Mouse (Mus musculus): ENCODE measurements at regions not wholly inside any gene's neighbourhood (a gene's known extent, or its start where the extent isn't known, plus 50 kb on each side); places are given as distances from the start of the nearest gene placed in this dataset.

DNA sequence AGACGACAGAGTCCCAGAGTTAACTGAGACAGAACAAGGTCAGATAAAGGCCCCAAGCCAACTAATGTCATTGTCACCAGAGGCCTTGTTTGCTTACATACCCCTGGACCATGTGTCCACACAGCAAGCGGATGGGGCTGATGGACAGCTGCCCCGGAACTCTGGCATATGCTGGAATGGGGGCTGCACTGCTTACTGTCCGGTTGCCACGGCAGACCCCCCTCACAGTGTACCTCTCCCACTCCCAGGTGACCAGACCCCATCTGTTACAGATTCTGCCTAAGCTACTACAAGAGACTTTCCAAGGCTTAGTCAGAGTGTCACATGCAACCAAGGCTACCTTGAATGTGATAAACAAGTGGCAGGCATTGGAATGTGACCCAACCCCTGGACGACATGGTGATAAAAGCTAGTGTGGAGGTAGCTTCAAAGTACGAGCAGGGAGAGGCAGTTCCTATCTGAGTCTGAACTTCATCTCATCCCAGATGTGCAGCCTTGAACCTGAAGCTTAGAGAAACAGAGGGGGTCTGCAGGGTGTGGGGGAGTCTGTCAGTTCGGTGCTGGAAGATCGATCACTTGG lies 117.0 kb upstream of the Zmiz1 start:
- 36% methylated on average over 9 of the region's 9 CpGs for WGBS

GRCm38 (mm10) chr14:25342865-25343565 lies 116.0 kb upstream of the Zmiz1 start:
- Histone ChIP-seq H3K27me3 (ENCODE audit: control insufficient read depth, insufficient read depth, low read length) (no peaks in the 10 kb centered on the region), H3K4me3 (ENCODE audit: control insufficient read depth in 1 of 2, insufficient read depth in 1 of 2, low read depth in 1 of 2, low read length in 2 of 2) (no peak overlapping the region), H3K9me3 (ENCODE audit: control insufficient read depth, low read length) (no peaks in the 10 kb centered on the region), H3K27ac (replicated peaks in 1 of 2; ENCODE audit: control insufficient read depth in 1 of 2, insufficient read depth in 1 of 2, low read depth in 2 of 2, low read length in 2 of 2) (peak overlapping the region; percentile 4 to 28; a peak in 2 of 4 replicates), H3K9ac (ENCODE audit: low read length) (no peak overlapping the region), H3K4me2 (ENCODE audit: low read length) (no peak overlapping the region), H3K36me3 (ENCODE audit: control insufficient read depth, insufficient read depth, low read length) (no peaks in the 10 kb centered on the region), H3K4me1 (ENCODE audit: control insufficient read depth in 2 of 2, insufficient read depth in 2 of 2, low read length in 2 of 2) (peaks cover 35 to 41% of the 10 kb centered on the region in 2 experiments)
- 53% methylated on average over 4 of the region's 4 CpGs for WGBS
- no peak for ATAC-seq (ENCODE audit: insufficient number of reproducible peaks, insufficient read depth, low FRiP score, low read depth)

More for the DNA sequence above, 117.0 kb upstream of the Zmiz1 start:
- Histone ChIP-seq H3K4me3 (ENCODE audit: control insufficient read depth in 1 of 2, insufficient read depth in 1 of 2, low read depth in 1 of 2, low read length in 2 of 2) (no peak overlapping the region), H3K27me3 (ENCODE audit: control insufficient read depth, insufficient read depth, low read length) (no peaks in the 10 kb centered on the region), H3K4me1 (ENCODE audit: control insufficient read depth in 2 of 2, insufficient read depth in 2 of 2, low read length in 2 of 2) (peaks cover 33 to 41% of the 10 kb centered on the region in 2 experiments), H3K9ac (ENCODE audit: low read length) (no peak overlapping the region; the same call in 1 of the 2 replicates), H3K4me2 (ENCODE audit: low read length) (no peak overlapping the region), H3K36me3 (ENCODE audit: control insufficient read depth, insufficient read depth, low read length) (no peaks in the 10 kb centered on the region), H3K9me3 (ENCODE audit: control insufficient read depth, low read length) (no peaks in the 10 kb centered on the region), H3K27ac (replicated peaks in 1 of 2; ENCODE audit: control insufficient read depth in 1 of 2, insufficient read depth in 1 of 2, low read depth in 2 of 2, low read length in 2 of 2) (0 out of 4 replicates have a peak overlapping the region, but pooled peaks of 1 of the 2 experiments have one; percentile 28)
- no peak for ATAC-seq (ENCODE audit: insufficient number of reproducible peaks, insufficient read depth, low FRiP score, low read depth)

DNA sequence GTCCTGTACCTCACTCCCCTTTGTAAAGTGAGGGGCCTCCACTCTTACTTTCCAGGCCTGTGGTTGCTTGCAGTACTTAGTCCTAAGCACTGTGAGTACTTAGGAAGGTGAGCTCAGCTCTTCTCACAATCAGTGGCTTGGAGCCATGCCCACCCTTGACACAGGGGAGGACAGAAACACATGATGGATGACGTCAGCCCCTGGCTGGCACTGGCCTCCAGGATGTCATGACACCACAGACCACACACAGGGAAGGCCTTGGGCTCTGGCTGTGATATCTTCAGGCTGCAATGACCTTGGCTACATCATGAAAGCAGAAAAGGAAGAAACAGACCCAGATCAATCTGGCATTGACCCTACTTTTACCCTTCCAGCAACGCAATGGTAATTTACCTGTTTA lies 113.0 kb upstream of the Zmiz1 start:
- Histone ChIP-seq H3K4me2 (ENCODE audit: low read length) (no peak overlapping the region), H3K36me3 (ENCODE audit: control insufficient read depth, insufficient read depth, low read length) (no peaks in the 10 kb centered on the region), H3K9ac (ENCODE audit: low read length) (no peak overlapping the region), H3K27me3 (ENCODE audit: control insufficient read depth, insufficient read depth, low read length) (no peaks in the 10 kb centered on the region), H3K27ac (replicated peaks in 1 of 2; ENCODE audit: control insufficient read depth in 1 of 2, insufficient read depth in 1 of 2, low read depth in 2 of 2, low read length in 2 of 2) (peak overlapping the region; percentile 53 to 57), H3K4me1 (ENCODE audit: control insufficient read depth in 2 of 2, insufficient read depth in 2 of 2, low read length in 2 of 2) (peaks cover 23 to 37% of the 10 kb centered on the region in 2 experiments), H3K4me3 (ENCODE audit: control insufficient read depth in 1 of 2, insufficient read depth in 1 of 2, low read depth in 1 of 2, low read length in 2 of 2) (no peak overlapping the region), H3K9me3 (ENCODE audit: control insufficient read depth, low read length) (no peaks in the 10 kb centered on the region)
- 32% methylated on average over 2 of the region's 2 CpGs for WGBS
- 0 out of 2 replicates have a peak, but pooled peaks have one; percentile 37 for ATAC-seq (ENCODE audit: insufficient number of reproducible peaks, insufficient read depth, low FRiP score, low read depth)

GRCm38 (mm10) chr14:25346813-25347610 lies 112.0 kb upstream of the Zmiz1 start:
- no peak overlapping the region for H3K4me2 ChIP-seq (ENCODE audit: low read length)
- no peaks in the 10 kb centered on the region for H3K9me3 ChIP-seq (ENCODE audit: control insufficient read depth, low read length)
- H3K9ac ChIP-seq (ENCODE audit: low read length): no peak overlapping the region
- ATAC-seq (ENCODE audit: insufficient number of reproducible peaks, insufficient read depth, low FRiP score, low read depth): no peak
- 46% methylated on average over 7 of the region's 7 CpGs for WGBS
- H3K27ac ChIP-seq (replicated peaks in 1 of 2; ENCODE audit: control insufficient read depth in 1 of 2, insufficient read depth in 1 of 2, low read depth in 2 of 2, low read length in 2 of 2): peak overlapping the region; percentile 24 to 65
- H3K36me3 ChIP-seq (ENCODE audit: control insufficient read depth, insufficient read depth, low read length): no peaks in the 10 kb centered on the region
- no peak overlapping the region for H3K4me3 ChIP-seq (ENCODE audit: control insufficient read depth in 1 of 2, insufficient read depth in 1 of 2, low read depth in 1 of 2, low read length in 2 of 2)
- no peaks in the 10 kb centered on the region for H3K27me3 ChIP-seq (ENCODE audit: control insufficient read depth, insufficient read depth, low read length)
- H3K4me1 ChIP-seq (ENCODE audit: control insufficient read depth in 2 of 2, insufficient read depth in 2 of 2, low read length in 2 of 2): peaks cover 16 to 27% of the 10 kb centered on the region in 2 experiments

DNA sequence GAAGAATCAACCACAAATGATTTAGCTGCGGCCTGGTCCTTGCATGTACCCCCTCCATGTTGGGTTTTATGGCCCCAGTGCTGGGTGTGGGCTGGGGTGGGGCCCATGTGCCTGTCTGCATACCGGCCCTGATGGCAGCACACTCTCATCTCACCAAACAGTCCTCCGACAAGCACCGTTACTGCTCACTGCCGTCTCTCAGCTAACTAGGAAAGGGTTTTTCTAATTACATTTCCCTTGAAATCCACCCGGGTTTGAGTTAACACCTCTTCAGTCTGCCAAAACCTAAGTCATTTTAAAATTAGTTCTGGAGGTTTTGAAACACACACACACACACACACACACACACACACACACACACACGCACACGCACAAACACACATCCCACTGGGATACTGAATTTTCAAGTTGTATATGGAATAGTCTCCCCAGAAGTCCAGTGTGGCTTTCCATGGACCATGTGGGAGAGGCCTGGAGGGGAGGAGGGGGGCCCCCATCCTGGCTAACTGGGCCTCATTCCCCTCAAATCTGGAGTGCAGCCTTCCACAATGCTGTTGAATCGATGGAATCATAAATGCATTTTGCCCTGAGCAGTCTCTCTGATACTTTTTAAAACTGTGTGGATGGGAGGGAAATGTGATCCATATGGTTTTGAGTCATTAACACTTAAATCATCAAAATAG lies 108.6 kb upstream of the Zmiz1 start:
- Histone ChIP-seq H3K4me3 (ENCODE audit: control insufficient read depth in 1 of 2, insufficient read depth in 1 of 2, low read depth in 1 of 2, low read length in 2 of 2) (no peak overlapping the region), H3K4me2 (ENCODE audit: low read length) (no peak overlapping the region), H3K9ac (ENCODE audit: low read length) (no peak overlapping the region), H3K27ac (replicated peaks in 1 of 2; ENCODE audit: control insufficient read depth in 1 of 2, insufficient read depth in 1 of 2, low read depth in 2 of 2, low read length in 2 of 2) (no peak overlapping the region), H3K4me1 (ENCODE audit: control insufficient read depth in 2 of 2, insufficient read depth in 2 of 2, low read length in 2 of 2) (peaks cover 23 to 29% of the 10 kb centered on the region in 2 experiments), H3K36me3 (ENCODE audit: control insufficient read depth, insufficient read depth, low read length) (no peaks in the 10 kb centered on the region), H3K9me3 (ENCODE audit: control insufficient read depth, low read length) (no peaks in the 10 kb centered on the region), H3K27me3 (ENCODE audit: control insufficient read depth, insufficient read depth, low read length) (no peaks in the 10 kb centered on the region)
- WGBS: 81% methylated on average over 9 of the region's 9 CpGs
- no peak for ATAC-seq (ENCODE audit: insufficient number of reproducible peaks, insufficient read depth, low FRiP score, low read depth)

GRCm38 (mm10) chr14:25353804-25354203 lies 105.2 kb upstream of the Zmiz1 start:
- H3K9me3 ChIP-seq (ENCODE audit: control insufficient read depth, low read length): no peaks in the 10 kb centered on the region
- no peak overlapping the region; the same call in 1 of the 2 replicates for H3K9ac ChIP-seq (ENCODE audit: low read length)
- WGBS: 56% methylated on average over 8 of the region's 8 CpGs
- peaks cover 15 to 18% of the 10 kb centered on the region in 2 experiments for H3K4me1 ChIP-seq (ENCODE audit: control insufficient read depth in 2 of 2, insufficient read depth in 2 of 2, low read length in 2 of 2)
- no peak overlapping the region for H3K4me2 ChIP-seq (ENCODE audit: low read length)
- H3K27me3 ChIP-seq (ENCODE audit: control insufficient read depth, insufficient read depth, low read length): no peaks in the 10 kb centered on the region
- 0 out of 4 replicates have a peak overlapping the region, but pooled peaks of 1 of the 2 experiments have one; percentile 19 for H3K27ac ChIP-seq (replicated peaks in 1 of 2; ENCODE audit: control insufficient read depth in 1 of 2, insufficient read depth in 1 of 2, low read depth in 2 of 2, low read length in 2 of 2)
- H3K36me3 ChIP-seq (ENCODE audit: control insufficient read depth, insufficient read depth, low read length): no peaks in the 10 kb centered on the region
- no peak for ATAC-seq (ENCODE audit: insufficient number of reproducible peaks, insufficient read depth, low FRiP score, low read depth)
- no peak overlapping the region for H3K4me3 ChIP-seq (ENCODE audit: control insufficient read depth in 1 of 2, insufficient read depth in 1 of 2, low read depth in 1 of 2, low read length in 2 of 2)

GRCm38 (mm10) chr14:25354288-25354850 lies 104.6 kb upstream of the Zmiz1 start:
- WGBS: 49% methylated on average over 7 of the region's 7 CpGs
- no peaks in the 10 kb centered on the region for H3K27me3 ChIP-seq (ENCODE audit: control insufficient read depth, insufficient read depth, low read length)

More at GRCm38 (mm10) chr14:25354288-25354850, 104.6 kb upstream of the Zmiz1 start:
- no peaks in the 10 kb centered on the region for H3K36me3 ChIP-seq (ENCODE audit: control insufficient read depth, insufficient read depth, low read length)
- no peak for ATAC-seq (ENCODE audit: insufficient number of reproducible peaks, insufficient read depth, low FRiP score, low read depth)
- peaks cover 15 to 18% of the 10 kb centered on the region in 2 experiments for H3K4me1 ChIP-seq (ENCODE audit: control insufficient read depth in 2 of 2, insufficient read depth in 2 of 2, low read length in 2 of 2)
- H3K4me3 ChIP-seq (ENCODE audit: control insufficient read depth in 1 of 2, insufficient read depth in 1 of 2, low read depth in 1 of 2, low read length in 2 of 2): no peak overlapping the region
- H3K9me3 ChIP-seq (ENCODE audit: control insufficient read depth, low read length): no peaks in the 10 kb centered on the region
- peak overlapping the region; percentile 23; the same call in 1 of the 2 replicates for H3K9ac ChIP-seq (ENCODE audit: low read length)
- H3K27ac ChIP-seq (replicated peaks in 1 of 2; ENCODE audit: control insufficient read depth in 1 of 2, insufficient read depth in 1 of 2, low read depth in 2 of 2, low read length in 2 of 2): no peak overlapping the region
- no peak overlapping the region for H3K4me2 ChIP-seq (ENCODE audit: low read length)
